Mouse (Mus musculus) lung, postnatal 25 days (tissue): Measurements from ENCODE around the gene Rasgrp1.

ENCODE experiments used
- DNase-seq: peaks from one replicate; pipeline ENCODE4 v3.0.0; 2022; ENCODE audit warnings: low spot score

The Rasgrp1 gene

GRCm38 (mm10) chr2:117249255-117250000 is 93.4 kb downstream of the Rasgrp1 start, which contains the start of gene Fam98b:
Gene Fam98b (plus strand): TSS chr2:117249739.
- DNase-seq, result peak; percentile 84

- DNase-seq, result no peak
Observed at GRCm38 (mm10) chr2:117241953-117242352, 100.8 kb downstream of the Rasgrp1 start.

GRCm38 (mm10) chr2:117231257-117231656 is 111.5 kb downstream of the Rasgrp1 start:
- DNase-seq, result peak; percentile 75

GRCm38 (mm10) chr2:117230261-117230660 is 112.5 kb downstream of the Rasgrp1 start:
- DNase-seq, result no peak
